Mouse (Mus musculus): Measurements from ENCODE around the gene Abtb2. TPM values are rescaled to one million over a fixed set of nuclear protein-coding genes. Genes with fewer than 3 reads are reported as not detected.

The Abtb2 gene
- total RNA-seq, 1 experiment: 5.5 TPM

GRCm38 (mm10) chr2:103672573-103673119, 106.5 kb downstream of the Abtb2 start:
- Histone ChIP-seq H3K27ac (ENCODE audit: insufficient read depth, low read depth, low read length, poor library complexity, severe bottlenecking) (no peak overlapping the region), H3K9me3 (ENCODE audit: control insufficient read depth, insufficient read depth, low read depth, low read length) (no peaks in the 10 kb centered on the region), H3K36me3 (ENCODE audit: control insufficient read depth, insufficient read depth, low read length, poor library complexity, severe bottlenecking) (no peaks in the 10 kb centered on the region), H3K4me3 (ENCODE audit: insufficient read depth in 1 of 2, low read depth in 1 of 2, low read length in 2 of 2, poor library complexity in 1 of 2, severe bottlenecking in 1 of 2) (no peak overlapping the region), H3K4me1 (ENCODE audit: control insufficient read depth in 2 of 2, insufficient read depth in 2 of 2, low read length in 2 of 2, poor library complexity in 1 of 2) (no peaks in the 10 kb centered on the region), H3K9ac (ENCODE audit: insufficient read depth, low read depth, low read length, poor library complexity, severe bottlenecking) (no peak overlapping the region)
- TF ChIP-seq ZNF384 (IDR thresholded peaks at IDR 0.05; ENCODE audit: low read depth, low read length) (no peak), HCFC1 (IDR thresholded peaks at IDR 0.05; ENCODE audit: borderline replicate concordance, insufficient read depth, low read length) (no peak), MAFK (IDR thresholded peaks at IDR 0.05; ENCODE audit: insufficient read depth, low read depth, low read length) (peak; percentile 75), CHD2 (IDR thresholded peaks at IDR 0.05; ENCODE audit: low read depth, low read length) (no peak), ZC3H11A (IDR thresholded peaks at IDR 0.05; ENCODE audit: borderline replicate concordance, low read depth, low read length) (no peak)
- in situ Hi-C loops (cut with MboI; ENCODE audit: low sequenced_read_pairs in 2 of 2, unreplicated experiment in 2 of 2): no loop called here
- DNase-seq (ENCODE audit: low read depth, low spot score): no peak

GRCm38 (mm10) chr2:103673609-103674008, 107.5 kb downstream of the Abtb2 start:
- in situ Hi-C loops (cut with MboI; ENCODE audit: low sequenced_read_pairs in 2 of 2, unreplicated experiment in 2 of 2): no loop called here
- H3K27ac ChIP-seq (ENCODE audit: insufficient read depth, low read depth, low read length, poor library complexity, severe bottlenecking): no peak overlapping the region
- no peaks in the 10 kb centered on the region for H3K9me3 ChIP-seq (ENCODE audit: control insufficient read depth, insufficient read depth, low read depth, low read length)
- H3K4me3 ChIP-seq (ENCODE audit: insufficient read depth in 1 of 2, low read depth in 1 of 2, low read length in 2 of 2, poor library complexity in 1 of 2, severe bottlenecking in 1 of 2): no peak overlapping the region
- H3K36me3 ChIP-seq (ENCODE audit: control insufficient read depth, insufficient read depth, low read length, poor library complexity, severe bottlenecking): no peaks in the 10 kb centered on the region
- H3K9ac ChIP-seq (ENCODE audit: insufficient read depth, low read depth, low read length, poor library complexity, severe bottlenecking): no peak overlapping the region
- DNase-seq (ENCODE audit: low read depth, low spot score): no peak
- TF ChIP-seq CHD2 (IDR thresholded peaks at IDR 0.05; ENCODE audit: low read depth, low read length) (no peak), ZNF384 (IDR thresholded peaks at IDR 0.05; ENCODE audit: low read depth, low read length) (no peak), ZC3H11A (IDR thresholded peaks at IDR 0.05; ENCODE audit: borderline replicate concordance, low read depth, low read length) (no peak), HCFC1 (IDR thresholded peaks at IDR 0.05; ENCODE audit: borderline replicate concordance, insufficient read depth, low read length) (no peak), MAFK (IDR thresholded peaks at IDR 0.05; ENCODE audit: insufficient read depth, low read depth, low read length) (no peak)
- no peaks in the 10 kb centered on the region for H3K4me1 ChIP-seq (ENCODE audit: control insufficient read depth in 2 of 2, insufficient read depth in 2 of 2, low read length in 2 of 2, poor library complexity in 1 of 2)

- TF ChIP-seq ZC3H11A (IDR thresholded peaks at IDR 0.05; ENCODE audit: borderline replicate concordance, low read depth, low read length) (no peak), CHD2 (IDR thresholded peaks at IDR 0.05; ENCODE audit: low read depth, low read length) (no peak), ZNF384 (IDR thresholded peaks at IDR 0.05; ENCODE audit: low read depth, low read length) (no peak), MAFK (IDR thresholded peaks at IDR 0.05; ENCODE audit: insufficient read depth, low read depth, low read length) (no peak), HCFC1 (IDR thresholded peaks at IDR 0.05; ENCODE audit: borderline replicate concordance, insufficient read depth, low read length) (no peak)
- H3K4me1 ChIP-seq (ENCODE audit: control insufficient read depth in 2 of 2, insufficient read depth in 2 of 2, low read length in 2 of 2, poor library complexity in 1 of 2): no peaks in the 10 kb centered on the region
- H3K9me3 ChIP-seq (ENCODE audit: control insufficient read depth, insufficient read depth, low read depth, low read length): no peaks in the 10 kb centered on the region
- H3K4me3 ChIP-seq (ENCODE audit: insufficient read depth in 1 of 2, low read depth in 1 of 2, low read length in 2 of 2, poor library complexity in 1 of 2, severe bottlenecking in 1 of 2): no peak overlapping the region
- DNase-seq (ENCODE audit: low read depth, low spot score): no peak
- no peak overlapping the region for H3K9ac ChIP-seq (ENCODE audit: insufficient read depth, low read depth, low read length, poor library complexity, severe bottlenecking)
- in situ Hi-C loops (cut with MboI; ENCODE audit: low sequenced_read_pairs in 2 of 2, unreplicated experiment in 2 of 2): no loop called here
- H3K36me3 ChIP-seq (ENCODE audit: control insufficient read depth, insufficient read depth, low read length, poor library complexity, severe bottlenecking): no peaks in the 10 kb centered on the region
- no peak overlapping the region for H3K27ac ChIP-seq (ENCODE audit: insufficient read depth, low read depth, low read length, poor library complexity, severe bottlenecking)
Measured at GRCm38 (mm10) chr2:103675391-103675790, 109.3 kb downstream of the Abtb2 start.

GRCm38 (mm10) chr2:103676808-103677207, 110.7 kb downstream of the Abtb2 start:
- no peak for DNase-seq (ENCODE audit: low read depth, low spot score)
- in situ Hi-C loops (cut with MboI; ENCODE audit: low sequenced_read_pairs in 2 of 2, unreplicated experiment in 2 of 2): no loop called here

More at GRCm38 (mm10) chr2:103676808-103677207, 110.7 kb downstream of the Abtb2 start:
- Histone ChIP-seq H3K27ac (ENCODE audit: insufficient read depth, low read depth, low read length, poor library complexity, severe bottlenecking) (no peak overlapping the region), H3K4me3 (ENCODE audit: insufficient read depth in 1 of 2, low read depth in 1 of 2, low read length in 2 of 2, poor library complexity in 1 of 2, severe bottlenecking in 1 of 2) (no peak overlapping the region), H3K36me3 (ENCODE audit: control insufficient read depth, insufficient read depth, low read length, poor library complexity, severe bottlenecking) (no peaks in the 10 kb centered on the region), H3K9ac (ENCODE audit: insufficient read depth, low read depth, low read length, poor library complexity, severe bottlenecking) (no peak overlapping the region), H3K9me3 (ENCODE audit: control insufficient read depth, insufficient read depth, low read depth, low read length) (no peaks in the 10 kb centered on the region), H3K4me1 (ENCODE audit: control insufficient read depth in 2 of 2, insufficient read depth in 2 of 2, low read length in 2 of 2, poor library complexity in 1 of 2) (no peaks in the 10 kb centered on the region)
- TF ChIP-seq MAFK (IDR thresholded peaks at IDR 0.05; ENCODE audit: insufficient read depth, low read depth, low read length) (no peak), CHD2 (IDR thresholded peaks at IDR 0.05; ENCODE audit: low read depth, low read length) (no peak), ZNF384 (IDR thresholded peaks at IDR 0.05; ENCODE audit: low read depth, low read length) (no peak), ZC3H11A (IDR thresholded peaks at IDR 0.05; ENCODE audit: borderline replicate concordance, low read depth, low read length) (no peak), HCFC1 (IDR thresholded peaks at IDR 0.05; ENCODE audit: borderline replicate concordance, insufficient read depth, low read length) (no peak)

Data from ES-E14 (cell line).